Mouse (Mus musculus) left cerebral cortex, postnatal 10 days (tissue): ENCODE data around the gene Nmral1. TPM values are rescaled to one million over a fixed set of nuclear protein-coding genes. Genes with fewer than 3 reads are reported as not detected.
"Not testable (repeated sequence)": the region's sequence is repeated elsewhere in the genome, so short reads cannot be mapped to it uniquely, and the experiment has no call there.

Experiments used
- DNase-seq, 2 experiments: peaks; one replicate each; pipeline ENCODE4 v3.0.0; 2021 to 2022; ENCODE audit warnings: low spot score in 2 of 2, mixed read lengths in 1 of 2; ENCODE audit errors: extremely low spot score in 1 of 2
- intact Hi-C: fragments of 180-260 bp; cut with DNase I; formaldehyde crosslinking; loops from one replicate; pipeline ENCODE4 v1.15.1; 2025
- total RNA-seq, 2 experiments: library from RNA; stranded (reverse); gene quantifications; 2 replicates each; pipeline ENCODE4 v1.2.3; 2021

Gene Nmral1
- 10 to 100 TPM; 12.6 to 13.0 TPM for total RNA-seq

DNA sequence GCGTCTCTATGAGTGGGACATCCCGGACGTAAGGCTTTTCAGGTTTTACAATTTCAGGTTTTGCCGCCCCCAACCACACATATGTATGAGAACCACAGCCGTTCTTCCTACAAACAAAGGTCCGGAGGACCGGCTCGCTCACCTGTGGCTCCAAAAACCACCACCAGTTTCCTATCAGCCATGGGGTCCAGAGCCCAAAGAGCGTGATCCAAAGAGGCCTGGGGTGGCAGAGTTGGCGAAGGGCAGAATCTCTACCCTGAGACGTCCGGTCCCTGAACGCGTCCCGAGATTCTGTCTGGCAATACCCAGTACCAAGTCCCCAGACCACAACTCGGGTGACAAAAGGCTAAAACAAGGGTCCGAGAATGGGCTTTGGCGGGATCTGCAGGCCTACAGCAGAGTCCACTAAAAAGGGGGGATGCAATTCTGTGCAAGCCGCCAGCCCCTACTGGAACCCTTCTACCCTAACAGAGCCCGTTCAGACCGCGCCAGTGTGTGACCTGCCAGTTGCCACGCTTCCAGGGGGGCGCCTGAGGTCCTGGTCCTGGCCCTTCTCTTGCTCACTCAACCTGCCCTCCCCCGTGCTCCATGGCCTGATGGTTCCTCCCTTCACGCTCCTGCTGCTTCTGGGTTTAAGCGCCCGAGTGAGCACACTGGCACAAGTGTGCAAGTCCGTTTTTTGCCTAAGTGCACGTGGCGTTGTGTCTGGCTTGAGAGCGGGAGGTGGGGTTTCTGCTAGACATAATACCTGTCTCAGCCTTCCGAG is at the start of gene Nmral1:
Nmral1 (minus strand) TSS at position 604 of the 766 bp plus-strand sequence.
- intact Hi-C loops: no loop called here

GRCm38 (mm10) chr16:4768719-4769118 is 49.6 kb upstream of the Nmral1 start:
- intact Hi-C loops: no loop called here
- DNase-seq: no peak

More for the DNA sequence above, at the start of gene Nmral1:
- peak; percentile 63 to 70 for DNase-seq

- intact Hi-C loops: no loop called here
- DNase-seq: no peak
Measured at GRCm38 (mm10) chr16:4767012-4767790, 48.0 kb upstream of the Nmral1 start.

- DNase-seq: no peak
- intact Hi-C loops: no loop called here
Measured at GRCm38 (mm10) chr16:4765852-4766251, 46.7 kb upstream of the Nmral1 start.

DNA sequence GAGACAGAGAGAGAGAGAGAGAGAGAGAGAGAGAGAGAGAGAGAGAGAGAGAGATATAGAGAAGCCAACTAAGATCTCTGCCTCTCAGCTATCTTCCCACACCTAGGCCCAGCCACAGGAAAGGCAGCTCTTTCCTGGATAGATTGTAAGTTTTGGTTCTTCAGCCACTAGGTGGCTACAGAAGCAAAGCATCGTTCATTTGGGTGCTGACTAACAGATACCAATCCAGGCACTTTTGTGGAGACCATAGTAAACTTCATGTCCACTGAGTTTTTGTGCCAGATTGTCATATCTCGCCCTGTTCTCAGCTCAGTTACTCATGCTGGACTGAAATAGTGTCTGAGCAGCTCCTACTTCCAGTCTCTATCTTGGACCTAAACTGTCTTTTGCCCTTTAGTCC is 44.1 kb upstream of the Nmral1 start:
- intact Hi-C loops: no loop called here
- DNase-seq: peak in 1 of 2 experiments; percentile 51

DNA sequence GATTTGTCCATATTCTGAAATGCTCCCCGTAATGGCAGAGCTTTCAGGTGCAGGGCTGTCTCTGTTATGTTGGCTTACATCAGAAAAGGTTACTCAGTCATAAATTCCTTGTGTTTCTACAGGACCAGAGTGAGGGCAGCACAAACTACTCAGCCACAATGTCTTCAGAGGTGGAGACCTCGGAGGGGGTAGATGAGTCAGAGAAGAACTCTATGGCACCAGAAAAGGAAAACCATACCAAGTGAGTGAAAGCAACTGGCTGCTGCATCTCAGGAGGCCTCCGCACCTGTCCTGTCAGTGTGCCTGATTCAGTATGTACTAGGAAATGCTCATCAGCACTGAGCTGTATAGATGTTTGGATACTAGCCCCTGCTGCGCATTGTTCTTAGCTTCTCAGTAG is 43.3 kb upstream of the Nmral1 start:
- intact Hi-C loops: no loop called here
- DNase-seq: no peak

DNA sequence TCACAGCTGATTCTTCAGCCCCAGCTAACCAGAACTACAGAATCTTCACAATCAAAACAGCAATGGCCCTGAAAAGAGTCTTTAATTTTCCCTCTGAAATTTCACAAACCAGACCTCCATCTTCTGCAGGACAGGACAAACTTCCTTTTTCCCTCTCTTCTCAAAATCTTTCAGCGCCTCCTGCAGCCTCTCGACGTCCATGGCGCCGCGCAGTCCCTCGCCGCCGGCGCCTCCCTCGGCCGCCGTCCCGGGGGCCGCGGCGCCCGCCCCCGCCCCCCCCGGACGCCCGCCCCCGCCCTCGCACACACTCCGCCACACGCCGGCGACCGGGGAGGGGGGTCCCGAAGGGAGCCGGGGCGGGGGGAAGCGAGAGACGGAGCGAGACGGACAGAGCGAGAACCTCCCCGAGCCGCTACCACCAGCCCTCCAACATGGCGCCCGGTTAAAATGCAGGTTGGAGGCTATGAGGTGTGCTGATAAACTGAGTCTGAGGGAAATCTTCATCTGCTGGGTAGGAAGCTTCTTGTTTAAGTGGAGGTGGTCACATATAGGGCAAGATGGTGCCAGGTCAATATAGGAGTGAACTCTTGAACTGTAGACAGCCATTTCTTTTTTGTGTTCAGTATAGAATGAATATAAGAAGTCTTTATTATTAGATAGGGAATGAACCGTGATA is 37.6 kb upstream of the Nmral1 start:
- intact Hi-C loops, DNase-seq: not testable (repeated sequence)

DNA sequence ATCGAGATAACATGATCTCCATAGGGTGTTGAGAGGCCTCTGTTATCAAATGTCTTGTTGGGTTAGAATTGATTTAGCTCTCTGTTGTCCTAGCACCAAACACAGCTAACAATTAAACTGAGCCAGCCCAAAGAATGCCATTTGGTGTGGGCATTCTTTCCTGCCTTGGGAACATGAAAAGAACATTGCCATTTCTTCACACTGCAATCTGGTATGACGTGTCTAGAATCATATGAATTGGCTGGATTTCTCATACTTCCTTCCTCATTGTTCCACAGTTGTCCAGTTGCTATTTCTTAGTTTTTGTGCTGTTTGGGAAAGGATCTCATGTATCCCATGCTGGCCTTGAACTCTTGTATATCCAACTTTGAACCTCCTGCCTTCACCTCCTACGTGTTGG is 34.9 kb upstream of the Nmral1 start:
- no peak for DNase-seq
- intact Hi-C loops: no loop called here

DNA sequence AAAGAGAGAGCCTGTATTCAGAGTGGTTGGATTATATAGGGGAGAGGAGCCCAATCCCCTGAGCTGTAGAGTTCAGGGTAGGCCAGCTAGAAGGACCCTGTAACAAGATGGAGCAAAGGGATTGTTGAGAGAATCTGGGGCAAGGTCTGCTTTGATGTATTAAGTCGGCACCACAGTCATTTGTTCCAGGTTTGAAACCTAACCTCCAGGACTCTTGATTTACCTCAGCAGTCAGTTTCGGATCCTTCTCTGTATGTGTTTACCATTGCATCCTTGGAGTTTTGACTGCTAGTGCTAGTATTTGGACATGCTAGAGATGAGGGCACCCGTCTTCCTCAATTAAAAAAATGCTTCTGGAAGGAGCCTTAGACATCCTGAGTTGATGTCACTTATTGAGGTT is 33.0 kb upstream of the Nmral1 start:
- no peak for DNase-seq

DNA sequence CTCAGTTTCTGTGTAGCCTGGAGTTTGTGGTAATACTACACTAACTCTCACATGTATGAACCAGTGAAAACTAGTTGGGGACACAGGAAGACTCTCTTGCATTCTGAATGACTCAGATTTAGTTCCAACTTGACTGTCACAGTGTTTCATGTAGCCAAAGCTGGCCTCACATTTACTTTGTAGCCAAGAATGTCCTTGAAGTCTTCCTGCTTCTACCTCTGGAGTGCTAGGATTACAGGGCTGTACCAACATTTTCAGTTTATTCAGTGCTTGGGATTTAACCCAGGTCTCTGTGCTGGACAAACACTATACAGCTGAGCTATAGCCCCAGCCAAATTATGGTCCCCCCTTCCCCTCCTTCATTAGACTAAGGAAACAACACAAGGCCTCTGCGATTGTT is 23.0 kb upstream of the Nmral1 start:
- DNase-seq: no peak
- intact Hi-C loops: no loop called here

More for the DNA sequence above, 33.0 kb upstream of the Nmral1 start:
- intact Hi-C loops: no loop called here

- intact Hi-C loops: no loop called here
- no peak for DNase-seq
Measured at GRCm38 (mm10) chr16:4739994-4740393, 20.8 kb upstream of the Nmral1 start.

DNA sequence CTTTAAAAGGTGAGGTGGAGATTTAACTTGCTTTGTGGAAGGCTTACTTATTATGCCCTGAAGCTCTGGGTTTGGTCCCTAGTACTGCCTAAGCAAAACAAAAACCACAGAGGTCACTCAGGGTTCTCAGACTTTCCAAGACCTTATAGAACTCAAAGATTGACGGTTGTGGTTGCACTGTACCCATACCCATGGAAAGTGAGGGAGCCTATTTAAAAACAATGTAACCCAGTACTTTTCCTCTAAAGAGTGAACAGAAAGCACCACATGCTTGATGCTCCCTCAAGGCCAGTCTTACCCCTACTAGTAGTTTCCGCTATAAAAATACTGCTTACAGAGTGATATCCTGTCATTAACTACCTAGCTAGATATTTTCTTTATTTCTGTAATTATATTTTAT is 17.1 kb upstream of the Nmral1 start:
- intact Hi-C loops: no loop called here
- DNase-seq: no peak

DNA sequence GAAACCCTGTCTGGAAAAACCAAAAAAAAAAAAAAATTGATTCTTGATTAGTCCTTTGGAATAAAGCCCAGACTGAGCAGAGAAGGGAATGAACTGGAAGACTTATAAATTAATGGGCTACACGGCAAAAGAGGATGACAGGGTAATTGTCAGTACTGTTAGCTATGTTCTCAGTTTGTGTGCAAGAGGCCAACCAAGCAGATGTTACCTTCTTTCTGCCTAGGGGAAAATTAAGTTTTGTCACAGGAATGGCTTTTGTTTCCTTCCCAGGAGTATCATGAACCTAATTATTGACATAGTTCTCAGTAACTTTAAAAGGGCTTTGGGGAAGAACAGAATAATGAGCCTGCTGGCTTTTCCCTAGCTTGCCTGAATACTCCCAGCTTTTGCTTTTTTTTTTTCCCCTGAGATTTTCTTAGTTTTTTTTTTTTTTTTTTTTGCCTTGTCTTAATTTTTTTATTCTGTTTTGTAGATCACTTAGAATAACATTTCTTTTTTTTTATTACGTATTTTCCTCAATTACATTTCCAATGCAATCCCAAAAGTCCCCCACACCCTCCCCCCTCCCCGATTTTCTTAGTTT is 11.7 kb upstream of the Nmral1 start:
- no peak for DNase-seq
- intact Hi-C loops: no loop called here

DNA sequence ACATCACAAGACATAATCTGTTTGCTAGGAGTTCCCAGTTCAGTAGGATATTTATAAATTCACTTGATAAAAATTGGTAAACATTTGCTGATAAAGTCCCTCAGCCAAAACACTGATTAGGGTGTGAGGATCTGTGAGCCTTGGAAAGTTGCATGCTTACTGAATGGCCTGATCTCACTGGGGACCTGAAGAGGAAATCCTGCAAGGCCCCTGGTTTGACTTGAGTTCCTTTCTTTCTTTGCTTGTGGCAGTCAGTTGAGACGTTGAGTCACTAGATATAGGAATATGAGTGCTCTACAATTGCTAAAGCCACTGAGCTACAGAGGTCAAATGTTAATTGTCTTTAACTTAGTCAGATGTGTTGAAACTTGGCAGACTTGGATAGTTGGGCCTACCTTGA is 8.8 kb upstream of the Nmral1 start:
- no peak for DNase-seq
- intact Hi-C loops: no loop called here

DNA sequence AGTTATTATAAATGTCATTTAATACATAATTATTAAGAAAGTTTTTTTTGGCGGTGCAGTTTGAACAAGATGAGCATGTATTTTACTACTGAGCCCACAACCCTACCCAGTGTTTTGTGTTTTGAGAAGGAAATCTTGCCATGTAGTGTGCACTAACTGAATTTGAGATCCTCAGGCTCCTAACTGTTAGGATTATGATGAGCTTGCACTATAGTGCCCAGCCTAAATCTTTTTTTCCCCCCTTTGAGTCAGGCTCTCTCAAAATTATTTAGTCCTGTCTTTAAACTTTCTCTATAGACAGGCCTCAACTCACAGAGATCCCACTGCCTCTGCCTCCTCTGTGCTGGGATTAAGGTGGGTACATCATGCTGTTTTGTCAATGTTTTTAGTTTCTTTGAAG is 8.4 kb upstream of the Nmral1 start:
- intact Hi-C loops: no loop called here
- no peak for DNase-seq

DNA sequence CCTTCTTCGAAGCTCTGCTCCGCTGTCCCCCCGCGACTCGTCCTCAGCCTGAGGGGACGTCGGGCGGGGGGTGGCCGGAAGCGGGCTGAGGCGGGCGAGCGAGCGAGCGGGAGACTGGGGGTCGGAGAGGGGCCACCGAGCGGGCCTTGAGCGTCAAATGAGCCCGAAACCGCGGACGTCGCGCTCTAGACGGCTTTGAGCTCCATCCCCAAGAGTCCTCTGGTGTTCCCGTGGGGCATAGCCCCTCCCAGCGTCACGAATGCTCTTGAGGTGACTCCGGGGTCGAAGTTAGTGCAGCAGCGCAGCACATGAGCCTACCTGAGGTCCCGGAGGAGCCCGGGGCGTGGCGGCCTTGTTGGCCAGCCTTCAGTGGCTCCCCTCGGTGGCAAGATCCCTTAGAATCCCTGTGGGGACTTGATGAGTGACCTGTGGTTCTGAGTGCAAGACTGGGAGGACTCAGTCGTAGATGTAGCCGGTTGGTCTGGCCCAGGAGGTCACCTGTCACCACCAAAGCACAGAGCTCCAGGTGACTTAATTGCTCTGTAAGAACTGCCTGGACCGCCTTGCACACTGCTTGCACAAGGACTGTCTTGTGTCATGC is 7.5 kb upstream of the Nmral1 start:
- intact Hi-C loops: no loop called here

DNA sequence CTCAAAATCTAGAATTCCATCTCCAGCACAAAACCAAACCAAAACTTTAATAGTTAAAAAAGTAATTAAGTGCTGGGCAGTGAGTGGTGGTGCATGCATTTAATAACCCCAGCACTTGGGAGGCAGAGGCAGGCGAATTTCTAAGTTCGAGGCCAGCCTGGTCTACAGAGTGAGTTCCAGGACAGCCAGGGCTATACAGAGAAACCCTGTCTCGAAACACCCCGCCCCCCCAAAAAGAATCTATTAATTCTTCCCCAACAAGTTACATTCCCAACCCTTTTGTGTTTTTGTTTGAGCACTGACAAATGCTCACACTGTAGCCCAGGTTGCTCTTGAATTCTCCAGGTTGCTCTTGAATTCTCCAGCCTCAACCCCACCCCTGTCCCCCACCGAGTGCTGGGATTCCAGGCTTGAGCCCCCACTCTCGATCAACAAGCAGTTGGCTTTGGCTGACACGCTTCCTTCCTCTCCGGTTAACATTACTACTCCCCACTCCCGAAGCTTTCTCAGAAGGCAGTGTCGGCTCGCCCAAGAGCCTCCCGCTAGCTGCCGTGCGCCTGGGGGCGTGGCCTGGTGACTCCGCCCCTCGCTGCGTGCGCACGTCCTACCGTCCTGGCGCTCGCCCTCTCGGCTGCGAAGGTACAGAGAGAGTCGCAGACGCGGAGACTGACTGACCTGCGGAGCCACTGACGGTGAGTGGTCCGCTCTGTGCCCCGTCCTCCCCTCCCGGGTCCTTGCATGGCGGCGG is 6.8 kb upstream of the Nmral1 start, which contains the start of gene Hmox2:
Hmox2 (plus strand) TSS at position 582 of the 748 bp plus-strand sequence.
- peak; percentile 88 to 95 for DNase-seq
- intact Hi-C loops: no loop called here

More for the DNA sequence above, 7.5 kb upstream of the Nmral1 start:
- DNase-seq: no peak

DNA sequence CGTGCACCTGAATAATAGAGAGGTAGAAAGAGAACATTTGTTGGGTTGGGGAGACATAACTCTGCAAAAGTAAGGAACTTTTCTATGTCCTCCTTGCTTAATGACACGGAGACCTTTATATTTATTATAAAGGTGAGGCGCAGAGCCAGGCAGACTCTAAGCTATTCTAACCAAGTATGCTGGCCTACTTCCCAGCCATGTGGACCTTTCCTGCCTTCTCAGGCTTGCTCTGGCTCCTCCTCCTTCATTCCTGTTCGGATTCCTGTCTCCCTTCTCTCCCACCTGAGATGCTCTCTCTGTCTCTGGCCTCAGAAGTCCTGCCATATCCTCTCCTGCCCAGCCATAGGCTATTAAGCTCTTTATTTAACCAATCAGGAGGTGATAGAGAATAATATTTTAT is 6.1 kb upstream of the Nmral1 start:
- no peak for DNase-seq
- intact Hi-C loops: no loop called here
